Mouse (Mus musculus) E14TG2a.4 (cell line): Measurements from ENCODE around the gene Vmn1r210.
"Not testable (repeated sequence)": the region's sequence is repeated elsewhere in the genome, so short reads cannot be mapped to it uniquely, and the experiment has no call there.

Experiments
- H3K27me3 ChIP-seq: 2 replicates; pipeline ENCODE4 v1.6.1; 2014; ENCODE audit warnings: low read length, control low read depth; ENCODE audit not compliant: insufficient read depth
- H3K36me3 ChIP-seq: 2 replicates; pipeline ENCODE4 v1.6.1; 2014; ENCODE audit warnings: low read length, control low read depth; ENCODE audit not compliant: insufficient read depth
- H3K4me1 ChIP-seq: replicated peaks from 2 replicates; pipeline ENCODE4 v1.6.1; 2014; ENCODE audit warnings: low read depth, low read length, control low read depth
- H3K4me3 ChIP-seq: replicated peaks from 2 replicates; pipeline ENCODE4 v1.5.1; 2014; ENCODE audit warnings: mild to moderate bottlenecking, low read length
- H3K9me3 ChIP-seq: 2 replicates; pipeline ENCODE4 v1.6.1; 2014; ENCODE audit warnings: low read length, control low read depth
- CTCF ChIP-seq: conservative IDR thresholded peaks from 2 replicates; pipeline ENCODE4 v1.5.1; 2014; ENCODE audit warnings: low read length
- NANOG ChIP-seq: IDR thresholded peaks from 2 replicates; pipeline ENCODE4 v1.6.1; 2014; ENCODE audit warnings: borderline replicate concordance, low read length, mixed read lengths
- POU5F1 ChIP-seq: IDR thresholded peaks from 2 replicates; pipeline ENCODE4 v1.6.1; 2014; ENCODE audit warnings: low read length, borderline replicate concordance

Vmn1r210 gene

GRCm38 (mm10) chr13:22831248-22831647, at the start of gene Vmn1r210:
TSS of gene Vmn1r210 (minus strand) at chr13:22831348.
- Histone ChIP-seq H3K36me3 (no peaks in the 10 kb centered on the region), H3K4me3 (no peak within 1 kb of the TSS), H3K4me1 (peaks cover 25% of the 10 kb centered on the region), H3K9me3 (peaks cover 14% of the 10 kb centered on the region; the same call in 1 of the 2 replicates), H3K27me3 (no peaks in the 10 kb centered on the region)
- no peak for TF ChIP-seq CTCF
- TF ChIP-seq NANOG = no peak
- no peak for TF ChIP-seq POU5F1

DNA sequence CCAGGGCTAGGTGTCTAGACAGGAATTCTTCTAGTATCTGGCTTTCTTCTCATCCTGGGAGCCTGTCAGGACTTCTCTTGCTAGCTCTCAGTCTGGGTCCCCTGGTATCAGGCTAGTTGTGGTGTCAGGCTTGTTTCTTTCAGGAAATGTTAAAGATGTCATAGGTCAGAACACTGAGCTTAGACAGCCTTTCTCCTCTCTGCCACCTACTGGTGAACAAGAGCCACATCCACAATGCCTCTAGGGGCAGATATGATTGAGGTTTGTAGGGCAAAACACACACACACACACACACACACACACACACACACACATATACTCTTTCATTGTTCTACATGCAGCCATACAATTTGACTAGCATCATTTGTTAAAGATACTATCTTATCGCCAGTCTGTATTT, 48.1 kb upstream of the Vmn1r210 start:
- no peaks in the 10 kb centered on the region for H3K27me3 ChIP-seq
- H3K9me3 ChIP-seq = peaks cover 12% of the 10 kb centered on the region
- TF ChIP-seq NANOG = no peak
- TF ChIP-seq CTCF = 0 out of 2 replicates have a peak, but pooled peaks have one; percentile 22
- H3K4me1 ChIP-seq = peaks cover 4% of the 10 kb centered on the region; the same call in 1 of the 2 replicates
- H3K4me3 ChIP-seq = no peak overlapping the region
- H3K36me3 ChIP-seq = no peaks in the 10 kb centered on the region

DNA sequence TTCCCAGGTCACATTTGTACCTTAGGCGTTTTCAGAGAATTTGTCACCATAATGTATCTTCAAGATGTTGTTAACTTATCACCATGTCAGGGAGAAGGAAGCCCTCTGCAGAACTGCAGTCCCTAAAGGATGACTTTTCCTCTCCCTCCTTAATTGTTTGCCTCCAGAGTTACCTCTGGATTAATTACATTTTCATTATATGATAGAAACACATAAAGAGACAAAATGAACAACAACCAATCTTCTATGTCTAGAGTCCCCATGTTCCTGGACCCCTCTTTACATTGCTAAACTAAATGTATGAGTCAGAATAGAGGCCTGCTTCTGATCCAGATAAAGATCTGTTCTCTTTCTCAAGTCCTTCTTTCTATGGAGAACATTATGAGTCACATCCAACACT, 26.3 kb upstream of the Vmn1r210 start, which contains the start of gene Vmn1r211:
Gene Vmn1r211, minus strand, starts transcription at position 101 of the 400 bp plus-strand sequence.
- Histone ChIP-seq H3K4me1 (0 out of 2 replicates have a peak, but pooled peaks cover 5% of the 10 kb centered on the region), H3K36me3 (no peaks in the 10 kb centered on the region), H3K9me3 (no peaks in the 10 kb centered on the region), H3K27me3 (no peaks in the 10 kb centered on the region), H3K4me3 (no peak within 1 kb of the TSS)
- TF ChIP-seq POU5F1 (no peak), NANOG (no peak), CTCF (no peak)

GRCm38 (mm10) chr13:22854760-22855159, 23.6 kb upstream of the Vmn1r210 start:
- TF ChIP-seq CTCF = no peak
- TF ChIP-seq NANOG = no peak
- TF ChIP-seq POU5F1 = no peak
- Histone ChIP-seq H3K4me1 (0 out of 2 replicates have a peak, but pooled peaks cover 5% of the 10 kb centered on the region), H3K4me3 (no peak overlapping the region), H3K27me3 (no peaks in the 10 kb centered on the region), H3K9me3 (no peaks in the 10 kb centered on the region), H3K36me3 (no peaks in the 10 kb centered on the region)

GRCm38 (mm10) chr13:22846798-22847197, 15.7 kb upstream of the Vmn1r210 start:
- H3K4me3 ChIP-seq = no peak overlapping the region

DNA sequence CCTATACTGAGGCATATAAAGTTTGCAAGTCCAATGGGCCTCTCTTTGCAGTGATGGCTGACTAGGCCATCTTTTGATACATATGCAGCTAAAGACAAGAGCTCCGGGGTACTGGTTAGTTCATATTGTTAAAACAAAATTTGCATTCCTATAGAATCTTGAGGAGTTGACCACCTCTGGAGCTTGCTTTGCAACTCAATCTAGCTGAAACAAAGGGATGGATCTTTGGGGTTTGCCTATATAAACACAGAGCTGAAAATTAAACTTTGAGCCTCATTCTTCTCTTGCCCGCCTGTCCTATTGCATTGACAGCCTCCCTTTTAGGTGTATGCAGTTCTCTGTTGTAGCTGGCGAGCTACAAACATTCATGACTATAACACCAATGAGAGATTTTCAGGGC, 13.2 kb upstream of the Vmn1r210 start:
- not testable (repeated sequence) for H3K9me3 ChIP-seq, H3K27me3 ChIP-seq, H3K4me3 ChIP-seq, H3K36me3 ChIP-seq
- H3K4me1 ChIP-seq = peaks cover 38% of the 10 kb centered on the region
- peak; percentile 71; the same call in 1 of the 2 replicates for TF ChIP-seq NANOG

More at GRCm38 (mm10) chr13:22846798-22847197, 15.7 kb upstream of the Vmn1r210 start:
- Histone ChIP-seq H3K4me1 (peaks cover 21% of the 10 kb centered on the region), H3K27me3 (no peaks in the 10 kb centered on the region), H3K36me3 (no peaks in the 10 kb centered on the region), H3K9me3 (peaks cover 9% of the 10 kb centered on the region; the same call in 1 of the 2 replicates)
- TF ChIP-seq CTCF = no peak
- no peak for TF ChIP-seq NANOG
- TF ChIP-seq POU5F1 = no peak

- not testable (repeated sequence) for H3K36me3 ChIP-seq, H3K4me3 ChIP-seq, H3K27me3 ChIP-seq, H3K9me3 ChIP-seq
- H3K4me1 ChIP-seq = peaks cover 25% of the 10 kb centered on the region
These were observed 1.8 kb downstream of the Vmn1r210 start for GRCm38 (mm10) chr13:22829395-22829794.

GRCm38 (mm10) chr13:22821601-22822000, 9.5 kb downstream of the Vmn1r210 start:
- not testable (repeated sequence) for H3K4me1 ChIP-seq, H3K27me3 ChIP-seq, H3K36me3 ChIP-seq, H3K4me3 ChIP-seq
- peaks cover 30% of the 10 kb centered on the region for H3K9me3 ChIP-seq

DNA sequence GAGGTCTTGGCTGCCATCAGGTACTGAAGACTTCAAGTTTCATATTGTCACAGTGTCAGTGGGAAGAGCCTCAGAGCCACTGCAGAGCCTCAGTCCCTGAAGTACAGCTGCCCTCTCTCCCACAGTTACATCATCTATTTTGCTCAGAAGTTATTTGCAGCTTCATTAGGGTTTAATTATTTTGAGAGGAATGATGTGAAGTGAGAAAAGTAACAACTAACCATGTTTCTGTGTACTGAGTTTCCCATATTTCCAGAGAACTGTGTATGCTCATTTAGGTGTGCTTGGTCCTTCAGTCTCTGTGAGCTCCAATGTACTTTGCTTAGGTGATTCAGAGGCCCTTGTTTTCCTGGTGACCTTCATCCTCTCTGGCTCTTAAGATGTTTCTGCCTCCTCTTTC, 21.6 kb downstream of the Vmn1r210 start, which contains the start of gene Vmn1r209:
Gene Vmn1r209, minus strand, starts transcription at position 101 of the 400 bp plus-strand sequence.
- H3K4me3 ChIP-seq, H3K4me1 ChIP-seq, H3K27me3 ChIP-seq, H3K36me3 ChIP-seq: not testable (repeated sequence)
- peaks cover 35% of the 10 kb centered on the region for H3K9me3 ChIP-seq

- not testable (repeated sequence) for H3K4me1 ChIP-seq, H3K36me3 ChIP-seq, H3K4me3 ChIP-seq, H3K27me3 ChIP-seq
- peaks cover 32% of the 10 kb centered on the region for H3K9me3 ChIP-seq
- peak; percentile 25; the same call in 1 of the 2 replicates for TF ChIP-seq NANOG
These were observed 43.1 kb downstream of the Vmn1r210 start for GRCm38 (mm10) chr13:22788096-22788495.

GRCm38 (mm10) chr13:22784159-22784558, 47.0 kb downstream of the Vmn1r210 start:
- not testable (repeated sequence) for H3K4me3 ChIP-seq, H3K4me1 ChIP-seq
- peaks cover 58% of the 10 kb centered on the region for H3K9me3 ChIP-seq

GRCm38 (mm10) chr13:22777300-22777699, 53.8 kb downstream of the Vmn1r210 start, which contains the start of gene Vmn1r208:
TSS of gene Vmn1r208 (minus strand) at chr13:22777400.
- H3K36me3 ChIP-seq, H3K27me3 ChIP-seq, H3K4me3 ChIP-seq, H3K4me1 ChIP-seq: not testable (repeated sequence)
- peaks cover 28% of the 10 kb centered on the region for H3K9me3 ChIP-seq

More at GRCm38 (mm10) chr13:22784159-22784558, 47.0 kb downstream of the Vmn1r210 start:
- H3K36me3 ChIP-seq, H3K27me3 ChIP-seq: not testable (repeated sequence)
